Mouse (Mus musculus) CD8-positive naive resting alpha-beta T cell, adult 2 months (primary cell): ENCODE data around the gene Zbtb16.

Experiments used
- DNase-seq, 2 experiments: peaks; one replicate each; pipeline ENCODE4 v3.0.0; 2022; ENCODE audit warnings: low read depth in 2 of 2, low spot score in 2 of 2

Gene Zbtb16

GRCm38 (mm10) chr9:48612542-48612941 lies 223.5 kb downstream of the Zbtb16 start:
- DNase-seq: no peak

- no peak for DNase-seq
These were observed 225.0 kb downstream of the Zbtb16 start for GRCm38 (mm10) chr9:48611032-48611431.

DNA sequence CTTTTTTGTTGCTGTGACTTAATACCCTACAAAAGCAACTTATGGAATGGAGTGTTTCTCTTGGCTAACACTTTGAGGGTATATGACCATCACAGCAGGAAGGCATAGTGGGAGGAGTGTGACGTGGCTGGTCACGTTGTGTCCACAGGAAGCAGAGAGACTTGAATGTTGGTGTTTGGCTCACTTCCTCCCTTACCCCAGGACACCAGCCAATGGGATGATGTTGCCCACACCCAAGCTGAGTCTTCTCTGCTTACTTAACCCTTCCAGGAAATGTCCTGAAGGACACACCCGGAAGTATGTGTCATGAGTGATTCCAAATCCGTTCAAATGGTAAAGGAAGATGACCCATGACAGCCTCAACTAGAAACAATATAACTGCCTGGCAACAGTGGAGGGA lies 226.3 kb downstream of the Zbtb16 start:
- DNase-seq: no peak

DNA sequence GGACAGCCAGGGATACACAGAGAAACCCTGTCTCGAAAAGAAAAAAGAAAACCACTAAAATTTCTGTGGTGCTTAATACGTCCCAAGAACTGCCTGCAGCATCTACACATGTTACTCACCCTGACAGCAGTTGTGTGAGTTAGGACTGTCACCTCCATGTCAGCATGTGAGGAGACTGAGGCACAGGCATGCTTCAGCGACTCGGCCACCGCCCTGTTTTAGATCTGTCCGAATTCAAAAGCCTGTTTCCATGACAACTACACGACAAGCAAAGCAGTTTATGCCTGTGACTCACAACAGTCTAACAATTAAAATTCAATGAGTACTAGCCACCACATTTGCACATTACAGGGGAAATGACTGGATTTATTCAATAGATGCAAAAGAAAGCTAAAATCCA lies 228.6 kb downstream of the Zbtb16 start:
- no peak for DNase-seq

- DNase-seq: no peak
These were observed 229.9 kb downstream of the Zbtb16 start for GRCm38 (mm10) chr9:48606171-48606570.

DNA sequence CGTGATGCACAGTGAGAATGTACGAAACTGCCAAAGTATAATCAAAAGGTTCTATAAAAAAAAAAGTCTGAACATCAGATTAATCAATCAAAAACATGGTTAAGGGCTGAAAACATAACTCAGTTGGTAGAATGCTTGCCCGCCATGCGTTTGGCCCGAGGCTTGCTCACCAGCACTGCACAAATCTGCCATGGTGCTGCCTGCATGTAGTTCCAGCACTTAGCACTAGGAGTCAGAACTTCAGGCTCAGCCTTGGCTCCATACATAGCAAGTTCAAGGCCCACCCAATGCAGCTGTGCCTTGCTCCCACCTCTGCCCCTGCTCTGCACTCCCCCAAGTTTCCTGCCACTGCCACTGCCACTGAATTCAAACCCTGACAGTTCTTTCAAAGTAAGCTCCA lies 230.3 kb downstream of the Zbtb16 start:
- no peak for DNase-seq

DNA sequence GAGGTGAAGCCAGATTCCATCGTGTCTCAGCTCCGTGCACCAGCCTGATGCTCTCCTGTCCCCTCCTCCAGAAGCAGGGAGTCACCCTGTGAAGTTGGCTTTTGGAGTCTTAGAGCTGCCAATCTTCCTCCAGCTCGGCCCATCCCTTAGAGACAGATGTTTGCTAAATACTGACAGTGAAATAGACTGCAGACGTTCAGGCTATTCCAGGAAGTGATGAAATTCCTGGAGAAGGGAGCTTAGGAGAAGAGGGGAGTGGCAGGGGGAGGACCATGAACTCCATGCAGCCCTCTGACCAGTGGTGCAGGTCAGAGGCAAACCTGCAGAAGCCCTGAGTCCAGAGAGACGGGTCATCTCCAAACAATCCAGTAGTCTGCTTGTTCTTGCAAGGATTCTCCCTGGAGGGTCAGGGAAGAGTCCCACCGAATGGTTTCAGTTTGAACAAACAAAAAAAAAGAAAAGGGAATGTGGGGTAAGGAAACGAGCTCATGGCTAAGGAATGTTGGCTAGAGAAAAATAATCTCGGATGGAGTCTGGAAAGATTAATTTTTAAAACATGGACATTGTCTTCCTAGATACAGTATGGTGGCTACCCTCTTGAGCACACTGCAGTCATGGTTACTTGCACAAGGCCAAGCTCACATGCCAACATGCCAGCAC lies 231.0 kb downstream of the Zbtb16 start, which contains the start of gene Nnmt:
Gene Nnmt (minus strand): TSS at position 215 of the 660 bp plus-strand sequence.
- no peak for DNase-seq
